Mouse (Mus musculus) left cerebral cortex, postnatal 4 days (tissue): ENCODE measurements around the gene Ago3. TPM values are rescaled to one million over a fixed set of nuclear protein-coding genes. Genes with fewer than 3 reads are reported as not detected.

Source experiments
- DNase-seq: peaks from one replicate; pipeline ENCODE4 v3.0.0-alpha.2; 2022
- intact Hi-C: fragments of 180-260 bp; cut with DNase I; formaldehyde crosslinking; loops from one replicate; pipeline ENCODE4 v1.15.1; 2025
- total RNA-seq, 2 experiments: library from RNA; stranded (reverse); gene quantifications; 2 replicates each; pipeline ENCODE4 v1.2.3; 2021

Ago3 gene
- total RNA-seq, 2 experiments from 2014 or later: 23.3 to 35.4 TPM

DNA sequence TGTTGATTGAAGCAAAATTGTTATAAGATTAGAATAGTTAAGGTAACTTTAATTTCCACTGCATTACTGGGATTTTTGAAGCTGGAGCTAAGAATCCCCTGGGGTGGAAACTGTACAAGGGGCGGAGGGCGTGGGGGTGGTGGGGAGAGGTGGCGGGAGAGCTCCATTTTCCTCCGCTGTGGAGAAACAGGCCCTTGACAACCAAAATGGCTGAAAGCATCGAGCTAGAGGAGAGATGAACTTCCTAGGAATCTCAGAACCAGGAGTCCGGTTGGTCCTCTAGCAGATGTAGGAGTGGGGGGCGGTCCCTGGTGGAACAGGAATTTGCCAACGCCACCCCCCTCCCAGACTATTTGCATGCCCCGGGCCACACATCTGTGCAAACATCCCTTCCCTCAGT lies 147.7 kb downstream of the Ago3 start:
- no peak for DNase-seq
- intact Hi-C loops: no loop called here

Other genes starting within 250 kb of the Ago3 start
- gene Thrap3, start 226.8 kb downstream of the Ago3 start, total RNA-seq: 100 to 1,000 TPM; 165 TPM
- 100 to 1,000 TPM; 211 to 214 TPM for gene Map7d1, start 173.2 kb downstream of the Ago3 start, total RNA-seq
- 100 to 1,000 TPM; 102 to 105 TPM for gene Trappc3, start 167.2 kb downstream of the Ago3 start, total RNA-seq
- 1 to 10 TPM; 2.2 to 3.4 TPM for gene Col8a2, start 142.8 kb downstream of the Ago3 start, total RNA-seq
- 10 to 100 TPM; 37.8 to 39.5 TPM for gene Adprhl2, start 107.9 kb downstream of the Ago3 start, total RNA-seq
- gene Tekt2, start 103.9 kb downstream of the Ago3 start, total RNA-seq: 1 to 10 TPM; 3.5 to 5.1 TPM
- 10 to 100 TPM; 95.9 to 99.0 TPM for gene Ago1, start 39.0 kb upstream of the Ago3 start, total RNA-seq
- 10 to 100 TPM; 10.7 to 12.8 TPM for gene Ago4, start 103.9 kb upstream of the Ago3 start, total RNA-seq
- 1 to 10 TPM; 4.2 TPM for gene Clspn, start 127.4 kb upstream of the Ago3 start, total RNA-seq
- gene 5730409E04Rik, start 180.3 kb upstream of the Ago3 start, total RNA-seq: 10 to 100 TPM; 43.0 to 46.9 TPM
- 100 to 1,000 TPM; 138 to 141 TPM for gene Psmb2, start 248.1 kb upstream of the Ago3 start, total RNA-seq